Mouse (Mus musculus): ENCODE data around the gene Gm49369.

DNA sequence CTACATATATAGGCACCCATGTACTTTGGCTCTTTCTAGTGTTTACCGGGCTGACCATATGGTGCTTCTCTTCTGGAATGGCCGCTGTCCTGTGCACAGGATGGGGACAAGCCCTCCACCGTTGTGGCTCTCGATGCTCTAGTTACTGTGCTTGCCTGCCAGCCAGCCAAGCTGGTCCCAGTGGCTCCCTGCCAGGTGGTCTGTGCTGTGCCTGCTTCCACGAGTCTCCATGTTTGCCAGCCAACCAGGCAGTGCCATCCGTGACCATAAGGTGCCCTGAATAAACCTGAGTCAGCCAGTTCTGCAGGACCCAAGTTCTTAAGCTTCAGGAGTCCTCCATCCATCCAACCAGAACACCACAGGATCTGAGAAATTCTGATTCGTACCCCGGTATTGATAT lies 47.3 kb downstream of the Gm49369 start:
- TF ChIP-seq CTCF (IDR thresholded peaks at IDR 0.05; ENCODE audit: low read depth, low read length) (no peak), POLR2A (IDR thresholded peaks at IDR 0.05; ENCODE audit: insufficient read depth, low read length) (no peak), EP300 (IDR thresholded peaks at IDR 0.05; ENCODE audit: insufficient read depth, low read depth, low read length) (no peak)
